Mouse (Mus musculus): ENCODE data around the gene Angptl7.

- TF ChIP-seq CTCF (IDR thresholded peaks at IDR 0.05; ENCODE audit: borderline replicate concordance, insufficient read depth, low read length) (no peak), POLR2A (IDR thresholded peaks at IDR 0.05; ENCODE audit: low read depth, low read length) (no peak)
Measured at GRCm38 (mm10) chr4:148490502-148490901, 9.8 kb downstream of the Angptl7 start.
